Mouse (Mus musculus) megakaryocyte, embryonic 14.5 days (primary cell): Measurements from ENCODE around the gene Hist1h3b.

ENCODE experiments used
- FLI1 ChIP-seq: IDR thresholded peaks from 2 replicates; pipeline ENCODE4 v1.6.1; 2012; ENCODE audit warnings: low read length, inconsistent platforms, mixed read lengths
- GATA1 ChIP-seq: IDR thresholded peaks from 3 replicates; pipeline ENCODE4 v1.6.1; 2012; ENCODE audit warnings: mixed read lengths, low read length, inconsistent platforms, borderline replicate concordance

DNA sequence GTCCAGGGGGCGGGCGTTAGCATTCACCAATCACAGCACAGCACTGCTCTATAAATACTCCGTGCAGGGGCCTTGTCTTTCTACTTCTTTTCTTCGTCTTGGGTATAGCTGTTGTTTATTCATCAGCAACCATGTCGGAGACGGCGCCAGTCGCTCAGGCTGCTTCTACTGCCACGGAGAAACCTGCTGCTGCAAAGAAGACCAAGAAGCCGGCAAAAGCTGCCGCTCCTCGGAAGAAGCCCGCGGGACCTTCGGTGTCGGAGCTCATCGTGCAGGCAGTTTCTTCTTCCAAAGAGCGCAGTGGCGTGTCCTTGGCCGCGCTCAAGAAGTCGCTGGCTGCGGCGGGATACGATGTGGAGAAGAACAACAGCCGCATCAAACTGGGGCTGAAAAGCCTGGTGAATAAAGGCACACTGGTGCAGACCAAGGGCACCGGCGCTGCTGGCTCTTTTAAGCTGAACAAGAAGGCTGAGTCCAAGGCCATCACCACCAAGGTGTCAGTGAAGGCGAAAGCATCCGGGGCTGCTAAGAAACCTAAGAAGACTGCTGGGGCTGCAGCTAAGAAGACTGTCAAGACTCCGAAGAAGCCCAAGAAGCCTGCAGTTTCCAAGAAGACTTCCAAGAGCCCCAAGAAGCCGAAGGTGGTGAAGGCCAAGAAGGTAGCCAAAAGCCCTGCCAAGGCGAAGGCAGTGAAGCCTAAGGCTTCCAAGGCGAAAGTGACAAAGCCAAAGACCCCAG is 11.7 kb downstream of the Hist1h3b start, which contains the start of gene Hist1h1a:
- TF ChIP-seq GATA1 = no peak
- TF ChIP-seq FLI1 = no peak
